Mouse (Mus musculus) CH12F3 (cell line): ENCODE results near the gene Olfr711.
"Not testable (repeated sequence)": the region's sequence is repeated elsewhere in the genome, so short reads cannot be mapped to it uniquely, and the experiment has no call there.

Experiments
- in situ Hi-C: fragments of 300-500 bp; cut with MboI; formaldehyde crosslinking; loops from 2 replicates; pipeline ENCODE4 v1.14.3; 2020; ENCODE audit warnings: low sequenced_read_pairs

Gene Olfr711

GRCm38 (mm10) chr7:106975353-106975752 is at the start of gene Olfr711:
TSS of gene Olfr711 (minus strand) at chr7:106975453.
- in situ Hi-C loops = no loop called here

- in situ Hi-C loops = no loop called here
These were observed 30.7 kb upstream of the Olfr711 start, which contains the start of gene Olfr2 for GRCm38 (mm10) chr7:107005972-107006371. TSS of gene Olfr2 (minus strand) at chr7:107006072.

GRCm38 (mm10) chr7:107004169-107004568 is 28.9 kb upstream of the Olfr711 start:
- in situ Hi-C loops = no loop called here

DNA sequence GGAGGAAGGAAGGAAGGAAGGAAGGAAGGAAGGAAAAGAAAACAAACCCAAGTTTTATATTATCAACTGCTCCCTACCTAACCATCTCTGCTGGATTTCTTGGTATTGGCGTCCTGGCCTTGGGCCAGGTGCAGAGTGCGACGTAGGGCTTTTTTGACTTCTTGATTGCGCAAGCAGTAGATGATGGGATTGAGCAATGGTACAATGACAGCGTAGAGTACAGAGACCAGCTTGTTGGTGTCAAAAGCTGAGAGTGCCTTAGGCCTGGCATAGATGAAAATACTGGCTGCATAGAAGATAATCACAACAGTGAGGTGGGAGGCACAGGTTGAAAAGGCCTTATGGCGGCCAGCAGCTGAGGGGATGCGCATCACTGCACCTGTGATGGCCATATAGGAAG is 25.5 kb upstream of the Olfr711 start:
- in situ Hi-C loops = no loop called here

DNA sequence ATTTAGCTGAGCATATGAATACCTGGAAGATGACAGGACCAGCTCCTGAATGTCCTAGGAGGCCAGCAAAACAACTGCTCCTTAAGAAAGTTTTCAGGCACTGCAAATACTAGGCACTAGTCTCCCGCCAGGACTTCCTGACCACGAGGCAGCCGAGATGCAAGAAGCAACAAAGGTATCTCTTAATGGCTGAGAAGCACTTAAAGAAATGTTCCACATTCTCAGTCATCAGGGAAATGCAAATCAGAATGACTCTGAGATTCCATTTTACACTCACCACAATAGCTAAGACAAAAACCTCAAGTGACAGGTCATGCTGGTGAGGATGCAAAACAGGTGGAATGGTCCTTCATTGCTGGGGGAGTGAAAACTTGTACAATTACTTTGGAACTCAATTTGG is 10.0 kb upstream of the Olfr711 start:
- in situ Hi-C loops = no loop called here

DNA sequence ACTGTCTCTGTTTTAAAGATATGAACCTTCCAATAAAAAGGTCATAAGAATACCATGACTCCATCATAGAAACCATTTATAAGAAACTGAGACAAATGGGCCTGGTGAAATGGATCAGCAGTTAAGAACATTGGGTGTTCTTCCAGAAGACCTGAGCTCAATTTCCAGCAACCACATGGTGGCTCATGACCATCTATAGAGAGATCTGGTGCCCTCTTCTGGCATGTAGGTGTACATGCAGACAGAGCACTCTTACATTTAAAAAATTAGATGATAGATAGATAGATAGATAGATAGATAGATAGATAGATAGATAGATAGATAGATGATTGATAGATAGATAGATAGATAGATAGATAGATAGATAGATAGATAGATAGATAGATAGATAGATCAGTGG is 7.8 kb downstream of the Olfr711 start:
- in situ Hi-C loops = not testable (repeated sequence)

DNA sequence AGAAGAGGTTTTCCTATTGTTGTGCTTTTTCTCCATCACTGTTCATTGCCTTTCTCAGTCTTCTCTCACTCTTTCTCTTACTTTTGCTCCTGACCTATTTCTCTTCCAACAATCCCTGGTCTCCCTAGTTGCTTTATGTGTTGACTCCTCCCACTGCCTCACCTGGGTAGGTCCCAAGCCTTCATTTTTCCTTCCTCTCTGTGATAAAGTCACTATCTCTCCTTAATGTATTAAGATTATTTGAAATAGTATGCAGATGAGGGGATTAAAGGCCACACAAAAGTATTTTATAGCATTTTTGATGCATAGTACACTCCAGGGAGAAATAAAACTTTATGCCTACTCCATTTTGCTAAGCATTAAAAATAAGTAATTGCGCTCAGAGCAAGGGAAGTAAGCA is 11.4 kb downstream of the Olfr711 start, which contains the start of gene Olfr6:
Olfr6 (minus strand) TSS at position 101 of the 400 bp plus-strand sequence.
- in situ Hi-C loops = no loop called here

DNA sequence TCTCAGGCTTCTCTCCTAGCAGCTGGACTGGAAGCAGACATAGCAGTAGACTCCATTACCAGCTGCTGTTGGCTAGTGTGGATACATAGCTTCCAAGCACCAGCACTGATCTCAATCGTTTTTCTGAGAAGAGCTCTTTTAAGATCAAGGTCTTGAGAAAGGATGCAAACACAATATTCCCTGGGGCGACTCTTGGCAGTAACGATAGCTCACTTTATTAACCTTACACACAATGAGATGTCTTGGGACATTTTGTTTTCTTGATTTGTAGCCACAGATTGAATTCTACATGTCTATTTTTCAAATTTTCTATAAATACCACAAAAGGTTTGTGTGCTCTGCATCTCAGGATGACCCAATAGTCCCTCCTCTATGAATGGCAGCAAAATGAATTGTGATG is 27.0 kb downstream of the Olfr711 start, which contains the start of gene Olfr710:
Olfr710 (minus strand) TSS at position 101 of the 400 bp plus-strand sequence.
- in situ Hi-C loops = no loop called here

- in situ Hi-C loops = no loop called here
These were observed 43.1 kb downstream of the Olfr711 start, which contains the start of gene Olfr709-ps1 for GRCm38 (mm10) chr7:106932119-106932518. TSS of gene Olfr709-ps1 (minus strand) at chr7:106932219.

- in situ Hi-C loops = not testable (repeated sequence)
These were observed 54.3 kb downstream of the Olfr711 start for GRCm38 (mm10) chr7:106920961-106921360.
